Mouse (Mus musculus) ovary, postnatal 14 days (tissue): ENCODE measurements around the gene Rlbp1.
A peak's percentile ranks its signal among the peaks of the same experiment; 100 is the strongest.

Experiments
- DNase-seq: peaks from one replicate; pipeline ENCODE4 v3.0.0; 2022; ENCODE audit warnings: low spot score

The Rlbp1 gene

GRCm38 (mm10) chr7:79376516-79377275 lies 10.2 kb downstream of the Rlbp1 start:
- no peak for DNase-seq

- no peak for DNase-seq
These were observed 11.3 kb downstream of the Rlbp1 start for GRCm38 (mm10) chr7:79375594-79375993.

GRCm38 (mm10) chr7:79374017-79374416 lies 12.8 kb downstream of the Rlbp1 start:
- no peak for DNase-seq

- peak; percentile 64 for DNase-seq
These were observed 15.4 kb downstream of the Rlbp1 start for GRCm38 (mm10) chr7:79371321-79371879.

- no peak for DNase-seq
These were observed 17.4 kb downstream of the Rlbp1 start for GRCm38 (mm10) chr7:79369416-79369815.

- DNase-seq: no peak
These were observed 18.2 kb downstream of the Rlbp1 start for GRCm38 (mm10) chr7:79368664-79369063.

GRCm38 (mm10) chr7:79363370-79364043 lies 23.3 kb downstream of the Rlbp1 start:
- no peak for DNase-seq

GRCm38 (mm10) chr7:79362830-79363229 lies 24.0 kb downstream of the Rlbp1 start:
- no peak for DNase-seq

- DNase-seq: no peak
These were observed 24.6 kb downstream of the Rlbp1 start for GRCm38 (mm10) chr7:79362208-79362607.

GRCm38 (mm10) chr7:79360056-79360455 lies 26.8 kb downstream of the Rlbp1 start:
- DNase-seq: no peak

GRCm38 (mm10) chr7:79359183-79359435 lies 27.7 kb downstream of the Rlbp1 start:
- DNase-seq: no peak

GRCm38 (mm10) chr7:79358350-79359182 lies 28.3 kb downstream of the Rlbp1 start:
- no peak for DNase-seq

- DNase-seq: peak; percentile 65
These were observed 37.0 kb downstream of the Rlbp1 start for GRCm38 (mm10) chr7:79349738-79350386.

- DNase-seq: no peak
These were observed 38.0 kb downstream of the Rlbp1 start for GRCm38 (mm10) chr7:79348816-79349215.

- no peak for DNase-seq
These were observed 39.6 kb downstream of the Rlbp1 start for GRCm38 (mm10) chr7:79347108-79347813.

GRCm38 (mm10) chr7:79346555-79347075 lies 40.2 kb downstream of the Rlbp1 start:
- no peak for DNase-seq

GRCm38 (mm10) chr7:79345902-79346301 lies 40.9 kb downstream of the Rlbp1 start:
- DNase-seq: peak; percentile 46

GRCm38 (mm10) chr7:79336362-79336910 lies 50.4 kb downstream of the Rlbp1 start:
- no peak for DNase-seq

- no peak for DNase-seq
These were observed 53.4 kb downstream of the Rlbp1 start for GRCm38 (mm10) chr7:79333419-79333818.

GRCm38 (mm10) chr7:79331197-79331596 lies 55.7 kb downstream of the Rlbp1 start:
- no peak for DNase-seq

GRCm38 (mm10) chr7:79328769-79329168 lies 58.1 kb downstream of the Rlbp1 start:
- DNase-seq: no peak
